Mouse (Mus musculus) heart, postnatal 25 days (tissue): ENCODE data around the gene Mprip. TPM values are rescaled to one million over a fixed set of nuclear protein-coding genes. Genes with fewer than 3 reads are reported as not detected.
A peak's percentile ranks its signal among the peaks of the same experiment; 100 is the strongest.
"Not testable (repeated sequence)": the region's sequence is repeated elsewhere in the genome, so short reads cannot be mapped to it uniquely, and the experiment has no call there.

ENCODE experiments used
- DNase-seq: peaks from one replicate; pipeline ENCODE4 v3.0.0; 2022; ENCODE audit warnings: low spot score
- intact Hi-C: fragments of 180-260 bp; cut with DNase I; formaldehyde crosslinking; loops from one replicate; pipeline ENCODE4 v1.15.1; 2025
- total RNA-seq, 2 experiments: library from RNA; stranded (reverse); gene quantifications; 2 replicates each; pipeline ENCODE4 v1.2.3; 2021

Mprip gene
- total RNA-seq, 2 experiments from 2014 or later, result 149 to 151 TPM

- DNase-seq, result no peak
- intact Hi-C loops, result no loop called here
Observed at GRCm38 (mm10) chr11:59649058-59649457, 12.0 kb upstream of the Mprip start.

- intact Hi-C loops, result loop anchor here (2.0 kb wide), 1 partner anchor 22 kb away; no protein-coding TSS in a partner anchor
- no peak for DNase-seq
Observed at GRCm38 (mm10) chr11:59653003-59653402, 8.1 kb upstream of the Mprip start.

- intact Hi-C loops, result loop anchor here (2.0 kb wide), 1 partner anchor 21 kb away; no protein-coding TSS in a partner anchor
Observed at GRCm38 (mm10) chr11:59653547-59653946, 7.6 kb upstream of the Mprip start.

GRCm38 (mm10) chr11:59655337-59655736, 5.8 kb upstream of the Mprip start:
- intact Hi-C loops, result no loop called here
- no peak for DNase-seq

More at GRCm38 (mm10) chr11:59653547-59653946, 7.6 kb upstream of the Mprip start:
- no peak for DNase-seq

GRCm38 (mm10) chr11:59656016-59656415, 5.1 kb upstream of the Mprip start:
- intact Hi-C loops, result no loop called here
- DNase-seq, result no peak

GRCm38 (mm10) chr11:59661601-59662248, 620 bp downstream of the Mprip start:
- DNase-seq, result no peak
- intact Hi-C loops, result loop anchor here (2.0 kb wide), 2 partner anchors 45 to 71 kb away; no protein-coding TSS in a partner anchor

- intact Hi-C loops, result loop anchor here (2.0 kb wide), 1 partner anchor 44 kb away; no protein-coding TSS in a partner anchor
- DNase-seq, result peak; percentile 94
Observed at GRCm38 (mm10) chr11:59662249-59662788, 1.2 kb downstream of the Mprip start.

- no peak for DNase-seq
- intact Hi-C loops, result loop anchor here (2.0 kb wide), 1 partner anchor 44 kb away; no protein-coding TSS in a partner anchor
Observed at GRCm38 (mm10) chr11:59662877-59663775, 2.0 kb downstream of the Mprip start.

- intact Hi-C loops, result loop anchor here (2.0 kb wide), 1 partner anchor 43 kb away; no protein-coding TSS in a partner anchor
- DNase-seq, result no peak
Observed at GRCm38 (mm10) chr11:59663776-59664320, 2.7 kb downstream of the Mprip start.

- DNase-seq, result peak; percentile 61
- intact Hi-C loops, result no loop called here
Observed at GRCm38 (mm10) chr11:59664818-59665217, 3.7 kb downstream of the Mprip start.

- intact Hi-C loops, result no loop called here
- no peak for DNase-seq
Observed at GRCm38 (mm10) chr11:59671049-59671693, 10.1 kb downstream of the Mprip start.

GRCm38 (mm10) chr11:59674013-59674412, 12.9 kb downstream of the Mprip start:
- intact Hi-C loops, result loop anchor here (2.0 kb wide), 1 partner anchor 21 kb away; no protein-coding TSS in a partner anchor
- DNase-seq, result no peak

GRCm38 (mm10) chr11:59674746-59675145, 13.6 kb downstream of the Mprip start:
- intact Hi-C loops, result loop anchor here (2.0 kb wide), 1 partner anchor 22 kb away; no protein-coding TSS in a partner anchor
- DNase-seq, result not testable (repeated sequence)

GRCm38 (mm10) chr11:59677767-59678166, 16.7 kb downstream of the Mprip start:
- intact Hi-C loops, result no loop called here
- DNase-seq, result no peak

GRCm38 (mm10) chr11:59678693-59679092, 17.6 kb downstream of the Mprip start:
- DNase-seq, result no peak
- intact Hi-C loops, result no loop called here

GRCm38 (mm10) chr11:59680111-59680510, 19.0 kb downstream of the Mprip start:
- intact Hi-C loops, result no loop called here
- DNase-seq, result no peak

GRCm38 (mm10) chr11:59684956-59685355, 23.9 kb downstream of the Mprip start:
- intact Hi-C loops, result no loop called here
- DNase-seq, result no peak

GRCm38 (mm10) chr11:59694533-59694932, 33.4 kb downstream of the Mprip start:
- intact Hi-C loops, result no loop called here
- no peak for DNase-seq

GRCm38 (mm10) chr11:59695550-59695949, 34.4 kb downstream of the Mprip start:
- DNase-seq, result no peak
- intact Hi-C loops, result no loop called here
